Mouse (Mus musculus) hindbrain, embryonic 12.5 days (tissue): ENCODE measurements around the gene Kmt2b. TPM values are rescaled to one million over a fixed set of nuclear protein-coding genes. Genes with fewer than 3 reads are reported as not detected.

Experiments
- ATAC-seq: fragments of 200-750 bp; cut with Nextera tagmentation; 2 replicates; pipeline ENCODE4 v1.8.0; 2017; ENCODE audit warnings: moderate TSS enrichment; ENCODE audit not compliant: low FRiP score
- H3K27ac ChIP-seq: fragments of 300-500 bp; sonication (generic); 2 replicates; pipeline ENCODE4 v1.5.1; 2016; ENCODE audit warnings: mild to moderate bottlenecking
- H3K27me3 ChIP-seq: fragments of 300-500 bp; sonication (generic); 2 replicates; pipeline ENCODE4 v1.6.1; 2016; ENCODE audit warnings: mild to moderate bottlenecking
- H3K36me3 ChIP-seq: fragments of 300-500 bp; sonication (generic); 2 replicates; pipeline ENCODE4 v1.6.1; 2016; ENCODE audit warnings: mild to moderate bottlenecking
- H3K4me1 ChIP-seq: fragments of 300-500 bp; sonication (generic); 2 replicates; pipeline ENCODE4 v1.6.1; 2016
- H3K4me2 ChIP-seq: fragments of 300-500 bp; sonication (generic); replicated peaks from 2 replicates; pipeline ENCODE4 v1.6.1; 2016; ENCODE audit warnings: mild to moderate bottlenecking
- H3K4me3 ChIP-seq: fragments of 300-500 bp; sonication (generic); 2 replicates; pipeline ENCODE4 v1.5.1; 2016; ENCODE audit warnings: mild to moderate bottlenecking
- H3K9ac ChIP-seq: fragments of 300-500 bp; sonication (generic); 2 replicates; pipeline ENCODE4 v1.6.1; 2016; ENCODE audit warnings: mild to moderate bottlenecking, moderate library complexity
- H3K9me3 ChIP-seq: fragments of 300-500 bp; sonication (generic); replicated peaks from 2 replicates; pipeline ENCODE4 v1.6.1; 2016; ENCODE audit warnings: mild to moderate bottlenecking
- WGBS: fragments of 180-500 bp; shearing (Covaris S2); methylation state at CpG from one replicate; pipeline ENCODE4 v1.1.7; 2016; 5-methylcytosine and 5-hydroxymethylcytosine counted together
- polyA plus RNA-seq: library from polyadenylated mRNA; unstranded; fragments of >200 nt; fragmentation: Nextera tagmentation; extraction: Ambion mirVana; gene quantifications from 2 replicates; pipeline ENCODE4 v1.2.1, GENCODE M21; 2016

Kmt2b gene
- polyA plus RNA-seq, 1 experiment from 2014 or later = 8.8 TPM

DNA sequence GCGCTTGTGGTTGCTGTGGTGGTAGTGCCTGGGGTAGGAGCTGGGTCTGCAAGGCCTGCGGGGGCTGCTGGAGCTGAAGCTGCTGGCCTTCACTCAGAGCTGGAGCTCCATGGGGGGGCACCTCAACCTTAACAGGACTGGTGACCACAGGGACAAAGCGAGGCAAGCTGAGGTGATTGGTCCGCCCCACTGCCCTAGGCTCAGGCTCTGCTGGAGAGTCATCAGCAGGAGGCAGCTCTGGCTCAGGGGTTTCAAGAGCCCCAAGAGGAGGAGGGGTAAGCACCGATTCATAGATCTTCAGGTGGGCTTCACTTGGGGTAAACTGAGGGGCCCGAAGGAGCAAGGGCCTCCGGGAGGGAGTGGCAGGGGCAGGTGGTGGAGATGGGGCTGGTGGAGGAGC lies 3.4 kb downstream of the Kmt2b start:
- no peak for ATAC-seq
- Histone ChIP-seq H3K27me3 (no peaks in the 10 kb centered on the region), H3K4me1 (peaks cover 23% of the 10 kb centered on the region), H3K9me3 (no peaks in the 10 kb centered on the region), H3K4me3 (no peak overlapping the region), H3K4me2 (no peak overlapping the region), H3K36me3 (peaks cover 64% of the 10 kb centered on the region), H3K9ac (no peak overlapping the region), H3K27ac (no peak overlapping the region)
- WGBS = 94% methylated on average over 7 of the region's 7 CpGs

DNA sequence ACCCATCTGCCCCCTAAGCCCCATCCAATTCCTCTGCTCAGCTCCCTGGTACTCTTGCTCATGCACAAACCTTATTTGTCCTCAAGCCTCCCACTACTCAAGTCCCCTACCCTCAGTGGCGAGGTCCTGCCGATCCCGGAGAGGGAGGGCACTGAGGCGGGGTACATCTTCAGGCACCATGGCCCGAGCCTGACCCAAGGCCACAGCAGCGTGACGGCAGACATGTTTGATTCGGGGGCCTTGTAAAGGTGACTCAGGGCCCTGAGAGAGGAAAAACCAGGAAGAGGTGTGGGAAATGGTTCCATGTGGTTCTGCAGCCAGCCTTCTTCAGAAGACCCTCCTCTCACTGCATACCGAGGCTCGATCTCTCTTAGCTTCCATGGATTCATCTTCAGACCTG lies 4.2 kb downstream of the Kmt2b start:
- H3K27me3 ChIP-seq = no peaks in the 10 kb centered on the region
- H3K4me2 ChIP-seq = no peak overlapping the region
- peaks cover 16% of the 10 kb centered on the region for H3K4me1 ChIP-seq
- 94% methylated on average over 10 of the region's 10 CpGs for WGBS
- peaks cover 72% of the 10 kb centered on the region for H3K36me3 ChIP-seq
- no peak overlapping the region for H3K4me3 ChIP-seq
- no peak for ATAC-seq
- H3K9ac ChIP-seq = no peak overlapping the region
- H3K9me3 ChIP-seq = no peaks in the 10 kb centered on the region
- no peak overlapping the region for H3K27ac ChIP-seq

DNA sequence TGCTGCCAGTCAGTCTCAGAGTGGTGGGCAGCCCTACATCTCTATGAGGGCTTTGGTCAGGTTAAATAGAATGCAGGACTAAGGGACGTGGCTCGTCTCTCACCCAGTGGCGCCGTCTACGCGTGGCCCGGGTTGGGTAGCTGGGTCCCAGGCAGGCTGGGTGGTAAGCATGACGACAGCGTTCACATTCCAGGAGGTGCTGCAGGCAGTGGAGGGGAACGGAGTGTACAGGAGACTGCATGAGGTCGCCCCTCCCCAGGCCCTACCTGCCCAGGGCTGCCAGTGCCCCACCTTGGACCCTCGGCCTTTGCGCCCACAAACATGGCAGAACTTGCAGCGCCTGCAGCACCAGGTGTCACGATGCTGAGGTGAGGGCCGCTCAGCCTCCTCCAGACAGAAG lies 7.0 kb downstream of the Kmt2b start:
- ATAC-seq = no peak
- Histone ChIP-seq H3K36me3 (peaks cover 97% of the 10 kb centered on the region), H3K27me3 (no peaks in the 10 kb centered on the region), H3K9me3 (no peaks in the 10 kb centered on the region), H3K9ac (no peak overlapping the region), H3K27ac (no peak overlapping the region), H3K4me1 (peaks cover 3% of the 10 kb centered on the region), H3K4me3 (no peak overlapping the region), H3K4me2 (no peak overlapping the region)
- 96% methylated on average over 16 of the region's 16 CpGs for WGBS

GRCm38 (mm10) chr7:30579950-30580349 lies 8.6 kb downstream of the Kmt2b start:
- H3K9me3 ChIP-seq = no peaks in the 10 kb centered on the region
- ATAC-seq = no peak
- H3K27me3 ChIP-seq = no peaks in the 10 kb centered on the region
- WGBS = 92% methylated on average over 8 of the region's 8 CpGs
- no peak overlapping the region for H3K4me2 ChIP-seq
- no peaks in the 10 kb centered on the region for H3K4me1 ChIP-seq
- H3K4me3 ChIP-seq = no peak overlapping the region
- H3K36me3 ChIP-seq = peaks cover 98% of the 10 kb centered on the region
- no peak overlapping the region for H3K27ac ChIP-seq
- H3K9ac ChIP-seq = no peak overlapping the region

GRCm38 (mm10) chr7:30572969-30573368 lies 15.6 kb downstream of the Kmt2b start:
- no peak overlapping the region for H3K4me3 ChIP-seq
- H3K9ac ChIP-seq = no peak overlapping the region
- no peak overlapping the region for H3K27ac ChIP-seq
- 83% methylated on average over 2 of the region's 2 CpGs for WGBS
- no peaks in the 10 kb centered on the region for H3K4me1 ChIP-seq
- ATAC-seq = no peak
- H3K9me3 ChIP-seq = no peaks in the 10 kb centered on the region
- no peak overlapping the region for H3K4me2 ChIP-seq
- no peaks in the 10 kb centered on the region for H3K27me3 ChIP-seq
- peaks cover 97% of the 10 kb centered on the region for H3K36me3 ChIP-seq

DNA sequence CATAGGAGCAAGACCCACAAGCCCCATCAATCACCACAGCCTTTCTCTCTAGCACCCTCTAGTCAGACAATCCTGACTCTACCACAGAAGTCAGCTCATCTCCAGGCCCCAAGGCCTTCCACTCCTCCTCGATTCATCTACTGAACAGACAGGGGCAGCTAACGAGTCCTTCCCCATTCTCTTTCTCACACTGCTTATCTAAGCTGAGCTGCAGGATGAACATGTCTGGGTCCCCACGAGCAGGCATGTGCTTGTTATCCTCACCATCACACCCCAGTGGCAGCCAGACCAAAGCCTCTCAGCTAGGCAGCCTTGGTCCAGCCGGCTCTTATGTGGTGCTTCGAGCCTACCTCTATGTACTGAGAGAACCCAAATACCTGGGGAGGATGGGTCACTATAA lies 16.1 kb downstream of the Kmt2b start:
- ATAC-seq = no peak
- Histone ChIP-seq H3K4me3 (no peak overlapping the region), H3K27ac (no peak overlapping the region), H3K4me1 (no peaks in the 10 kb centered on the region), H3K4me2 (no peak overlapping the region), H3K36me3 (peaks cover 95% of the 10 kb centered on the region), H3K9ac (no peak overlapping the region), H3K9me3 (no peaks in the 10 kb centered on the region), H3K27me3 (no peaks in the 10 kb centered on the region)
- WGBS = 92% methylated on average over 5 of the region's 5 CpGs

DNA sequence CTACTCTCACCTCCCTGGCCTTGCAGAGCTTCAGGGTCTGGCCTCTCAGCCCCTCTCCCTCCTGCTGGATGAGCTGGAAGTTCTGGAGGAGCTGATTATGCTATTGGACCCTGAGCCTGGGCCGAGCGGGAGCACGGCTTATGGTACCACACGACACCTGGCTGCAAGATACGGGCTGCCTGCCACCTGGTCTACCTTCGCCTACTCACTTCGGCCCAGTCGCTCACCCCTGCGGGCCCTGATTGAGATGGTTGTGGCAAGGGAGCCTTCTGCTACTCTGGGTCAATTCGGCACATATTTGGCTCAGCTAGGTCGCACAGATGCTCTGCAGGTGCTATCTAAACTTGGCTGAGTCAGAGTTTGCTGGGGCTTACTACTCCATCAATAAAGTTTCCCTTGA lies 21.0 kb downstream of the Kmt2b start:
- Histone ChIP-seq H3K9ac (no peak overlapping the region), H3K4me1 (peaks cover 7% of the 10 kb centered on the region), H3K4me3 (no peak overlapping the region), H3K9me3 (no peaks in the 10 kb centered on the region), H3K27me3 (no peaks in the 10 kb centered on the region), H3K4me2 (no peak overlapping the region), H3K36me3 (peaks cover 75% of the 10 kb centered on the region), H3K27ac (no peak overlapping the region)
- no peak for ATAC-seq
- 91% methylated on average over 11 of the region's 11 CpGs for WGBS

GRCm38 (mm10) chr7:30566033-30566432 lies 22.5 kb downstream of the Kmt2b start:
- WGBS = 82% methylated on average over 9 of the region's 9 CpGs
- H3K36me3 ChIP-seq = peaks cover 62% of the 10 kb centered on the region
- no peak for ATAC-seq

DNA sequence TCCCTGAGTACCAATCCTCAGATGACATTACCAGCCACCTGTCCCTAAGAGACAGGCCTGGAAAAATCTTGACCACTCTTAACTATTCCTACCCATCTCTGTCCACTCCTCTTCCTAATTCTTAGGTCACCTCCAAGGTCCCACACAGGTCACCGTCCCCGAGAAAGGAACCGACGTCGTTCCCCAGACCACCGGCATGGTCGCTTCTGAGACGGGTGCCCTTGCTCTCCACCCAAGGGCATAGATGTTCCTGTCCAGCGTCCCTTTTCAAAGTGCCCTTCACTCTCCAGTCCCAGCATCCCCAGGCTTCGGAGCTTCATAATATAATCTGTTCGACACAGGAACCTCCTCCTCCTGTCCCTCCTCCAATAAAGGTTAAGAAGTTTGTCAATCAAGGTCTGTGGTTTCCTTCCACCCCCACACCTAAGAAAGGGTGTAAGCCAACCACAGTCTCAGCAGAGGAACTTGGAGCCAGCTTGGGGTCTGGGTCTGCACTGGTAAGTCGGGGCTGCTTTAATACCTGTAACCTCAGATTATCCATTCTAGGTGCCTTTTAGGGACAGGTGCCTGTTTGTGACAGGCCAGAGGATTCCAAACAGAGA lies 23.5 kb downstream of the Kmt2b start, which contains the start of gene Igflr1:
Gene Igflr1, plus strand, starts transcription at position 458 of the 602 bp plus-strand sequence.
- Histone ChIP-seq H3K9ac (peak within 1 kb of the TSS; percentile 85; the same call in 1 of the 2 replicates), H3K36me3 (peaks cover 53% of the 10 kb centered on the region), H3K4me2 (no peak within 1 kb of the TSS), H3K4me3 (0 out of 2 replicates have a peak within 1 kb of the TSS, but pooled peaks have one; percentile 76), H3K4me1 (peaks cover 12% of the 10 kb centered on the region), H3K27me3 (no peaks in the 10 kb centered on the region), H3K9me3 (no peaks in the 10 kb centered on the region), H3K27ac (no peak within 1 kb of the TSS)
- WGBS = 95% methylated on average over 12 of the region's 12 CpGs
- ATAC-seq = no peak

More at GRCm38 (mm10) chr7:30566033-30566432, 22.5 kb downstream of the Kmt2b start:
- Histone ChIP-seq H3K9me3 (no peaks in the 10 kb centered on the region), H3K9ac (no peak overlapping the region), H3K4me1 (peaks cover 12% of the 10 kb centered on the region), H3K4me2 (no peak overlapping the region), H3K27ac (no peak overlapping the region), H3K4me3 (no peak overlapping the region), H3K27me3 (no peaks in the 10 kb centered on the region)

GRCm38 (mm10) chr7:30563906-30564280 lies 24.6 kb downstream of the Kmt2b start:
- H3K27ac ChIP-seq = peak overlapping the region; percentile 94
- peak overlapping the region; percentile 61 for H3K4me2 ChIP-seq
- H3K9me3 ChIP-seq = no peaks in the 10 kb centered on the region
- no peaks in the 10 kb centered on the region for H3K27me3 ChIP-seq
- H3K36me3 ChIP-seq = peaks cover 41% of the 10 kb centered on the region
- WGBS = 27% methylated on average over 6 of the region's 6 CpGs
- no peak for ATAC-seq
- H3K9ac ChIP-seq = peak overlapping the region; percentile 85
- H3K4me1 ChIP-seq = peaks cover 14% of the 10 kb centered on the region
- peak overlapping the region; percentile 76 for H3K4me3 ChIP-seq

DNA sequence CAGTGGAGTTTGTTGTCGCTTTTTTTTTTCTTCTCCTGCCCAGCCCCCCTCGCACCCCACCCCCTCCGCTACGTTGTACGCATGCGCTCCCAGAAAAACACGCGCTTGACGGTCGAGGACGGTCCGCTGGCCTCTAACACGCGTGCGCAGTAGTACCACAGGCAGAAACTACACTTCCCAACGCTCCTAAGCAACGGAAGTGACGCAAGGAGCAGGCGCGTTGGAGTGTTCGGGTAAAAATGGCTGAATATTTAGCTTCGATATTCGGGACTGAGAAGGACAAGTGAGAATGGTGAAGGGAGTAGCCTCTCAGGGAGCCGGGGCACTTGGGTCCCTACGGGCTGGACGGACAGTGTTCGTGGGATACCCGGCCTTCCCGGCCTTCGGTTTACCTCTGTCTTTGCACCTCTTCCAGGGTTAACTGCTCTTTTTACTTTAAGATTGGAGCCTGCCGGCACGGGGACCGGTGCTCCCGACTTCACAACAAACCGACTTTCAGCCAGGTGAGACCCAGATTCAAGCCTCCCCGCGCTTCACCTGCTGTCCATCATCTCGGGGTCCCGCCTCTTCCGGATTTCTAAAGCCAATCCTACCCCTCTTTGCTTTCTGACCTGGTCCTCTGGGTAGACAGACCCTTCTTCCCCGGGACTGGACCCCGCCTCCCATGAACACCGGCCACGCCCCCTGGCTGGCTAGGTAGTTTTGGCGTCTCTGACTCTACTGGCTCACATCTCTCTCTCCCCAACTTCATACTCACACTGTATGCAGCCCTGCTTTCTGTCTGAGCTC lies 25.2 kb downstream of the Kmt2b start, which contains the start of the genes U2af1l4, Gm49396 and Psenen:
Gene U2af1l4, plus strand, starts transcription at position 185 of the 789 bp plus-strand sequence.
Gene Gm49396, plus strand, starts transcription at position 228 of the 789 bp plus-strand sequence.
Gene Psenen, minus strand, starts transcription at position 511 of the 789 bp plus-strand sequence.
- Histone ChIP-seq H3K27me3 (no peaks in the 10 kb centered on the region), H3K36me3 (peaks cover 35% of the 10 kb centered on the region), H3K4me1 (peaks cover 20% of the 10 kb centered on the region), H3K27ac (peak within 1 kb of the TSS; percentile 94), H3K9me3 (no peaks in the 10 kb centered on the region), H3K4me3 (peak within 1 kb of the TSS; percentile 76), H3K4me2 (peak within 1 kb of the TSS; percentile 82), H3K9ac (peak within 1 kb of the TSS; percentile 85)
- under 1% methylated on average over 45 of the region's 45 CpGs for WGBS
- ATAC-seq = peak; percentile 84

- H3K27ac ChIP-seq = peak overlapping the region; percentile 66
- H3K4me1 ChIP-seq = peaks cover 25% of the 10 kb centered on the region
- no peaks in the 10 kb centered on the region for H3K27me3 ChIP-seq
- peak overlapping the region; percentile 82 for H3K4me2 ChIP-seq
- WGBS = 3% methylated on average over 27 of the region's 27 CpGs
- peaks cover 33% of the 10 kb centered on the region for H3K36me3 ChIP-seq
- H3K9ac ChIP-seq = peak overlapping the region; percentile 67
- no peaks in the 10 kb centered on the region for H3K9me3 ChIP-seq
- peak overlapping the region; percentile 76 for H3K4me3 ChIP-seq
- 0 out of 2 replicates have a peak, but pooled peaks have one; percentile 14 for ATAC-seq
Observed at GRCm38 (mm10) chr7:30562526-30563116, 25.9 kb downstream of the Kmt2b start.
